Mouse (Mus musculus): ENCODE data around the gene Hspbap1. TPM values are rescaled to one million over a fixed set of nuclear protein-coding genes. Genes with fewer than 3 reads are reported as not detected.

The Hspbap1 gene
- polyA plus RNA-seq, 1 experiment from 2014 or later, result 23.1 TPM

GRCm38 (mm10) chr16:35862057-35862456, 91.9 kb downstream of the Hspbap1 start:
- H3K36me3 ChIP-seq, result no peaks in the 10 kb centered on the region
- H3K9ac ChIP-seq, result no peak overlapping the region
- H3K27me3 ChIP-seq, result no peaks in the 10 kb centered on the region
- H3K4me3 ChIP-seq, result no peak overlapping the region
- no peak overlapping the region for H3K27ac ChIP-seq
- WGBS, result 100% methylated on average over 1 of the region's 1 CpGs
- no peaks in the 10 kb centered on the region for H3K4me1 ChIP-seq
- no peaks in the 10 kb centered on the region for H3K9me3 ChIP-seq
- no peak overlapping the region for H3K4me2 ChIP-seq (replicated peaks)
- ATAC-seq (ENCODE audit: insufficient number of reproducible peaks, insufficient read depth, low FRiP score, low TSS enrichment), result no peak

- Histone ChIP-seq H3K4me2 (replicated peaks) (no peak overlapping the region), H3K27ac (no peak overlapping the region), H3K27me3 (peaks cover 32% of the 10 kb centered on the region), H3K36me3 (no peaks in the 10 kb centered on the region), H3K4me3 (no peak overlapping the region), H3K9ac (no peak overlapping the region), H3K9me3 (no peaks in the 10 kb centered on the region), H3K4me1 (peaks cover 9% of the 10 kb centered on the region; the same call in 1 of the 2 replicates)
- 78% methylated on average over 11 of the region's 11 CpGs for WGBS
- no peak for ATAC-seq (ENCODE audit: insufficient number of reproducible peaks, insufficient read depth, low FRiP score, low TSS enrichment)
Measured at GRCm38 (mm10) chr16:35867726-35868125, 97.6 kb downstream of the Hspbap1 start.

GRCm38 (mm10) chr16:35869126-35869525, 99.0 kb downstream of the Hspbap1 start:
- H3K9me3 ChIP-seq, result no peaks in the 10 kb centered on the region
- H3K4me3 ChIP-seq, result no peak overlapping the region
- H3K4me2 ChIP-seq (replicated peaks), result no peak overlapping the region
- 20% methylated on average over 3 of the region's 3 CpGs for WGBS
- H3K4me1 ChIP-seq, result peaks cover 9% of the 10 kb centered on the region; the same call in 1 of the 2 replicates
- no peak overlapping the region for H3K9ac ChIP-seq
- no peak for ATAC-seq (ENCODE audit: insufficient number of reproducible peaks, insufficient read depth, low FRiP score, low TSS enrichment)
- H3K27ac ChIP-seq, result no peak overlapping the region
- H3K27me3 ChIP-seq, result peaks cover 38% of the 10 kb centered on the region
- H3K36me3 ChIP-seq, result no peaks in the 10 kb centered on the region

DNA sequence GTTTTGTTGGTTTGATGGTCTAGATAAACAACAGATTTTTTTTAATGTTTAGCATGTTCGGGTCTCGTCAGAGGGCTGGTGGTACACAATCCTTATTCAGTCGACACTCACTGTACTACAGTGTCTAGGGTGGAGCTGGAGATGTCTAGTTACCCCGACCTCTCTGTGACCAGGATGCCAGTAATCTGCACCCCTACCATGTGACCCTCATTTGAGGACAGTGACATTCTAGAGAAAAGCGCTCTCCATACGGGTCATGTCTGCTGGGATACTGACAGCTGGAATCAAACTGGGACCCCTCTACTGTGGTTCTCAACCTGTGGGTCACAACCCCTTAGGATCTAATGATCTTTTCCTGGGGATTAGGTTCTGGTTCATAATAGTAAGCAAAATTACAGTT, 99.5 kb downstream of the Hspbap1 start:
- peaks cover 9% of the 10 kb centered on the region; the same call in 1 of the 2 replicates for H3K4me1 ChIP-seq
- no peaks in the 10 kb centered on the region for H3K36me3 ChIP-seq
- H3K4me3 ChIP-seq, result no peak overlapping the region
- H3K27me3 ChIP-seq, result peaks cover 38% of the 10 kb centered on the region
- ATAC-seq (ENCODE audit: insufficient number of reproducible peaks, insufficient read depth, low FRiP score, low TSS enrichment), result no peak
- H3K27ac ChIP-seq, result no peak overlapping the region
- no peak overlapping the region for H3K9ac ChIP-seq
- 66% methylated on average over 6 of the region's 6 CpGs for WGBS
- no peak overlapping the region for H3K4me2 ChIP-seq (replicated peaks)
- no peaks in the 10 kb centered on the region for H3K9me3 ChIP-seq

DNA sequence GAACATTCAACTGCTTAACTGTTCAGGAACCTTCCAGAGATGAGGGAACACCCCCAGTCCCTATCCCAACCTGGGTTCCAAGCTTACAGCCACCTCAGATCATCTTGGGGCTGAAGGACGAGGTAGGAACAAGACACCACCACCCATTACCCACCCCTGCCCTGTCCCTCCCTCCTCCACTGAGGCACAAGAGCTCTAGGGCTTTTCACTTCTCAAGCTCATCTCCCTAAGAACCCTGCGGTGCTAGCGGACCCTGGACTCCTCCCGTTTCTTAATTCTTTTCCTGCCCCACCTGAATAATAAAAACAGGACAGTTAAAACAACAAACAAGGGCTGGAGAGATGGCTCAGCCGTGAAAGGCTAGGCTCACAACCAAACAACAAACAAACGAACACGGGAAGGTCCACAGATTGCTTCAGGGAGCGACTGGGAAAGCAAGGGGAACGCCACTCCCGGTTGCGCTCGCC, 100.4 kb downstream of the Hspbap1 start:
- 1% methylated on average over 12 of the region's 12 CpGs for WGBS
- H3K9me3 ChIP-seq, result no peaks in the 10 kb centered on the region
- H3K27me3 ChIP-seq, result peaks cover 38% of the 10 kb centered on the region
- H3K36me3 ChIP-seq, result no peaks in the 10 kb centered on the region
- no peak overlapping the region for H3K27ac ChIP-seq
- ATAC-seq (ENCODE audit: insufficient number of reproducible peaks, insufficient read depth, low FRiP score, low TSS enrichment), result no peak
- peaks cover 9% of the 10 kb centered on the region; the same call in 1 of the 2 replicates for H3K4me1 ChIP-seq
- H3K4me2 ChIP-seq (replicated peaks), result peak overlapping the region; percentile 95
- H3K9ac ChIP-seq, result peak overlapping the region; percentile 62
- H3K4me3 ChIP-seq, result peak overlapping the region; percentile 60

- no peaks in the 10 kb centered on the region for H3K9me3 ChIP-seq
- peaks cover 38% of the 10 kb centered on the region for H3K27me3 ChIP-seq
- 2% methylated on average over 38 of the region's 38 CpGs for WGBS
- H3K4me3 ChIP-seq, result peak within 1 kb of the TSS; percentile 60
- peak within 1 kb of the TSS; percentile 95 for H3K4me2 ChIP-seq (replicated peaks)
- ATAC-seq (ENCODE audit: insufficient number of reproducible peaks, insufficient read depth, low FRiP score, low TSS enrichment), result 0 out of 2 replicates have a peak, but pooled peaks have one; percentile 41
- no peak within 1 kb of the TSS for H3K27ac ChIP-seq
- H3K4me1 ChIP-seq, result peaks cover 9% of the 10 kb centered on the region; the same call in 1 of the 2 replicates
- H3K9ac ChIP-seq, result peak within 1 kb of the TSS; percentile 62
- H3K36me3 ChIP-seq, result no peaks in the 10 kb centered on the region
Measured at GRCm38 (mm10) chr16:35871048-35871851, 101.1 kb downstream of the Hspbap1 start, which contains the start of gene Parp14. Gene Parp14 (minus strand): TSS chr16:35871544.

DNA sequence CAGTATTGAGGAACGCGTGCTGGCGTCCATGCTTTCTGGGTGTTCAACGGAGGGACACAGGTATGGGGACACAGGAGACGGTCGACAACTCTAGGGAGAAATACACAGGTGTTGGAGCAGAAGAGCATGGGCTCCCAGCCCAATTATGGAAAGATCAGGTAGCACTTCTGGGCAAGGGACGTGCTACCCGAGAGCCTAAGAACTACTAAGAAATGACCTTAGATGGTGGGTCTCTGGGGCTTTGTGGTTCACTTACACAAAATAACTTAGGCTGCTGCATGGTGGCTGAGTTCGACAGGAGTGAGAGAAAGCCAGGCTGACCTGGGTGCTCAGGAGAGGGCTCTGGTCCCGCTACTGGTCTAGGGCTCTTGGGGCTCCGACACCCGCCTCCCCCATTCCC, 101.7 kb downstream of the Hspbap1 start:
- H3K9ac ChIP-seq, result no peak overlapping the region
- no peaks in the 10 kb centered on the region for H3K9me3 ChIP-seq
- peaks cover 9% of the 10 kb centered on the region; the same call in 1 of the 2 replicates for H3K4me1 ChIP-seq
- WGBS, result 27% methylated on average over 12 of the region's 12 CpGs
- H3K27me3 ChIP-seq, result peaks cover 38% of the 10 kb centered on the region
- H3K4me3 ChIP-seq, result peak overlapping the region; percentile 60
- H3K27ac ChIP-seq, result no peak overlapping the region
- H3K4me2 ChIP-seq (replicated peaks), result peak overlapping the region; percentile 95
- H3K36me3 ChIP-seq, result no peaks in the 10 kb centered on the region
- no peak for ATAC-seq (ENCODE audit: insufficient number of reproducible peaks, insufficient read depth, low FRiP score, low TSS enrichment)

- WGBS, result 32% methylated on average over 14 of the region's 14 CpGs
- H3K27me3 ChIP-seq, result peaks cover 38% of the 10 kb centered on the region
- H3K9me3 ChIP-seq, result no peaks in the 10 kb centered on the region
- peaks cover 9% of the 10 kb centered on the region; the same call in 1 of the 2 replicates for H3K4me1 ChIP-seq
- H3K36me3 ChIP-seq, result no peaks in the 10 kb centered on the region
- H3K9ac ChIP-seq, result no peak overlapping the region
- H3K27ac ChIP-seq, result no peak overlapping the region
- H3K4me2 ChIP-seq (replicated peaks), result 0 out of 2 replicates have a peak overlapping the region, but pooled peaks have one; percentile 95
- ATAC-seq (ENCODE audit: insufficient number of reproducible peaks, insufficient read depth, low FRiP score, low TSS enrichment), result no peak; the same call in 1 of the 2 replicates
- H3K4me3 ChIP-seq, result no peak overlapping the region
Measured at GRCm38 (mm10) chr16:35872410-35873006, 102.3 kb downstream of the Hspbap1 start.

DNA sequence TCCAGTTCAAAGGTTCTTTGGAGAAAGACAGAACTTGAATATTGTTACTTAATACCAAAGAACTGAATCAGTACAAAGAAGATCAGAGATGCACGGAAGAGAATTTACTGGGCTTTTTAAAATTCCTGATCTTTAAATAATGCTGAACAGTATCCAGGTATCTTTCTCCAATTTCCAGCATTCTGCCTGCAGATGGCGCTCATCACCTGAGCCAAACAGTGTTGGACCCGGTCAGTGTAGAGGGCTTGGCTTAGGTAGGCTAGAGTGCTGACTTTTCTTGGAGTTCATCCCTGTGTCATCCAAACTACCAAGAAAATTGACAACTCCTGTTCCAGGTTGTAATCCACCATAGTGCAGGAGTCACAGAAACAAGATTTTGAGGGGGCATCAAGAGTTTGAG, 104.2 kb downstream of the Hspbap1 start:
- no peak for ATAC-seq (ENCODE audit: insufficient number of reproducible peaks, insufficient read depth, low FRiP score, low TSS enrichment)
- H3K4me3 ChIP-seq, result no peak overlapping the region
- no peaks in the 10 kb centered on the region for H3K36me3 ChIP-seq
- H3K27ac ChIP-seq, result no peak overlapping the region
- H3K9me3 ChIP-seq, result no peaks in the 10 kb centered on the region
- peaks cover 9% of the 10 kb centered on the region; the same call in 1 of the 2 replicates for H3K4me1 ChIP-seq
- 32% methylated on average over 3 of the region's 3 CpGs for WGBS
- no peak overlapping the region for H3K4me2 ChIP-seq (replicated peaks)
- peaks cover 32% of the 10 kb centered on the region for H3K27me3 ChIP-seq
- no peak overlapping the region for H3K9ac ChIP-seq

All from embryonic facial prominence, embryonic 12.5 days (tissue).